Mouse (Mus musculus): ENCODE results near the gene Zfp54. TPM values are rescaled to one million over a fixed set of nuclear protein-coding genes. Genes with fewer than 3 reads are reported as not detected.

Gene Zfp54
- polyA plus RNA-seq, 1 experiment from 2014 or later: 4.0 TPM

Other genes with a start within 250 kb of the Zfp54 start
- gene Vmn1r234, start 197.1 kb upstream of the Zfp54 start, polyA plus RNA-seq (2014; fragmentation: Nextera tagmentation; extraction: Ambion mirVana): not detected in 2 replicates
- not detected in 2 replicates for gene Vmn1r235, start 166.8 kb upstream of the Zfp54 start, polyA plus RNA-seq (2014; fragmentation: Nextera tagmentation; extraction: Ambion mirVana)
- gene Vmn1r236, start 140.3 kb upstream of the Zfp54 start, polyA plus RNA-seq (2014; fragmentation: Nextera tagmentation; extraction: Ambion mirVana): not detected in 2 replicates
- not detected in 2 replicates for gene Vmn1r237, start 111.4 kb upstream of the Zfp54 start, polyA plus RNA-seq (2014; fragmentation: Nextera tagmentation; extraction: Ambion mirVana)
- gene Zfp677, start 39.5 kb upstream of the Zfp54 start, polyA plus RNA-seq (2014; fragmentation: Nextera tagmentation; extraction: Ambion mirVana): 1.9 and 2.4 TPM in 2 replicates
- gene Zfp51, start 27.1 kb downstream of the Zfp54 start, polyA plus RNA-seq (2014; fragmentation: Nextera tagmentation; extraction: Ambion mirVana): 12.1 and 13.8 TPM in 2 replicates
- 5.4 and 6.2 TPM in 2 replicates for gene Zfp53, start 65.8 kb downstream of the Zfp54 start, polyA plus RNA-seq (2014; fragmentation: Nextera tagmentation; extraction: Ambion mirVana)
- 1.9 and 2.4 TPM in 2 replicates for gene Zfp52, start 112.3 kb downstream of the Zfp54 start, polyA plus RNA-seq (2014; fragmentation: Nextera tagmentation; extraction: Ambion mirVana)
- 21.3 and 23.6 TPM in 2 replicates for gene Zfp948, start 143.8 kb downstream of the Zfp54 start, polyA plus RNA-seq (2014; fragmentation: Nextera tagmentation; extraction: Ambion mirVana)
- 3.0 and 5.0 TPM in 2 replicates for gene Zfp983, start 227.4 kb downstream of the Zfp54 start, polyA plus RNA-seq (2014; fragmentation: Nextera tagmentation; extraction: Ambion mirVana)

All from heart, embryonic 11.5 days (tissue).